Mouse (Mus musculus): Measurements from ENCODE around the gene Nes. TPM values are rescaled to one million over a fixed set of nuclear protein-coding genes. Genes with fewer than 3 reads are reported as not detected.
A peak's percentile ranks its signal among the peaks of the same experiment; 100 is the strongest.

Gene Nes
- polyA plus RNA-seq, 2 experiments from 2014 or later: not detected

- no peak for ATAC-seq
Observed at GRCm38 (mm10) chr3:87983627-87984026, 12.7 kb downstream of the Nes start.

DNA sequence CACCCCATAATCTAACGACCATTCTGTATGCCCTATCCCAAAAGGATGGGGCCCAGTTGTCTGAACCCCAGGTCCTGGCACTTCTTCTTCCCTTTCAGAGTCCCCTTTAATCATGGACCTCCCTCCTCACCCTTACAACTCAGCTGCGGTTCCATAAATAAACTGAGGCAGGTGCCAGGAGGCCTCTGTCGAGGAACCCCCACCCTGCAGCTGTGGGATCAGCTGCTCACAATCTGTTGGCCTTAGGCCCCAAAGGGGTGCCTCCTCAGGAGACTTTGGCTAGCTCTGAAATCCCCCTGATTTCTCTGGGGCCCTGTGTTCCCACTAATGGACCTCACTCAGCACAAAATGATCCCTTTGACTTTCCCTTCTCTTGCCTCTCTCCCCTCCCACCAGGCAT is 13.2 kb downstream of the Nes start:
- no peak for ATAC-seq

- ATAC-seq: no peak
Observed at GRCm38 (mm10) chr3:87985505-87986320, 14.8 kb downstream of the Nes start.

- ATAC-seq: peak; percentile 90
Observed at GRCm38 (mm10) chr3:87986868-87987267, 16.0 kb downstream of the Nes start.

GRCm38 (mm10) chr3:87987633-87988032 is 16.8 kb downstream of the Nes start:
- ATAC-seq: peak; percentile 44

GRCm38 (mm10) chr3:87988068-87988467 is 17.2 kb downstream of the Nes start:
- no peak for ATAC-seq

DNA sequence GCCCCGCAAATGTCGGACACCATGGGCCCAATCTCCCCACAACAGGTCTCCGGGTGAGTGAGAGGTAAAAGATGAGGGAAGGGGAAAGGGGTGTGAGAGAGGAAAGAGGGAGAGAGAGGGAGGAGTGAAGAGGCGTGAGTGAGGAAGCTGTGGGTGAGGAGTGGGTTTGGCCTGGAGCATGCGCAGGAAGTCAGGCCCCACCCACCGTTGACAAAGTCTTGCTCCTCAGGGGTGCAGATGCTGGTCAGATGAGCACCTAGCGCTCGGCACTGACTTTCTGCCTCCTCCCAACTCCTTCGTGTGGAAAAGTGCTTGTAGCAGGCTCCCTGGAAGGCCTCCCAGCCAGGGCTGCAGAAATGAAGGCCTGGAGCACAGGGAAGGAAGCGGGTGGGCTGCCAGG is 19.1 kb downstream of the Nes start:
- no peak for ATAC-seq

DNA sequence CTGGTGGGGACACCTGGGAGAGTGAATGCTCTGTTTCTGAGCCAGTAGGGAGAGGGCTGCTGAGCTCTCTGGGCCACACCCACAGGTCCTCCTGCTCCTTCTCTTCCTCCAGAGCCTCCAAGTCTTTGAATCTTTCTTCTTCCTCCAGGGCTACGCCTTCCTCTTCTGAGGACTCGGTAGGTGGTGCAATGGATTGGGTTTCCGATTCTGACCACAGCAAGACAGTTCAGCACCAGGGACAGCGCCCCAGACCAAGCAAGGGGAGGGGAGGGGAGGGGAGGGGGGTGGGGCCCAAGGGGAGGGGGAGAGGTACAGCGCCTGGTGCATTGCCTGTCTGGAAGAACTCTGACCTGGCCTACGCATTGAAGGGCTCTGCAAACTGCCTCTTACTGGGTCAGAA is 22.6 kb downstream of the Nes start:
- no peak for ATAC-seq

GRCm38 (mm10) chr3:87995331-87995730 is 24.5 kb downstream of the Nes start:
- no peak for ATAC-seq

- no peak for ATAC-seq
Observed at GRCm38 (mm10) chr3:87996401-87996800, 25.5 kb downstream of the Nes start.

GRCm38 (mm10) chr3:87996971-87997614 is 26.2 kb downstream of the Nes start:
- ATAC-seq: no peak

DNA sequence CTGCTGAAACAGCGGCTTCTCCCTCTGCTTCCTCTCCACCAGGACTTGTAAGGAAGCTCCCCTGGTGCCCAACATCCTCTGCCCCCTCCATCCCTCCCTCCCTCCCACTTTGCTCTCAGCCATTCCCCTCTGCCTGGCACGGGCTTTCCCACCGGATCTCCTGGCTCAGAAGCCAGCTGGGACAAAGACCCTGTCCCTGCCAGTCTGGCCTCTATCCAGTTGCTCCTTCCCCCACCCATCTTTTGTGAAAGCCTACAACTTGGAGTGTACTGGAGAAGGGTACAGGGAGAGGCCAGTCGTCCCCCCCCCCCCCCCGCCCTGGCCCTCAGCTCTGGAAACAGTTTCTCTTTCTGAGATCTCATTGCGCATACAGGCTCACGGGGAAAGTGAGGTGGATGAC is 27.9 kb downstream of the Nes start:
- ATAC-seq: no peak

DNA sequence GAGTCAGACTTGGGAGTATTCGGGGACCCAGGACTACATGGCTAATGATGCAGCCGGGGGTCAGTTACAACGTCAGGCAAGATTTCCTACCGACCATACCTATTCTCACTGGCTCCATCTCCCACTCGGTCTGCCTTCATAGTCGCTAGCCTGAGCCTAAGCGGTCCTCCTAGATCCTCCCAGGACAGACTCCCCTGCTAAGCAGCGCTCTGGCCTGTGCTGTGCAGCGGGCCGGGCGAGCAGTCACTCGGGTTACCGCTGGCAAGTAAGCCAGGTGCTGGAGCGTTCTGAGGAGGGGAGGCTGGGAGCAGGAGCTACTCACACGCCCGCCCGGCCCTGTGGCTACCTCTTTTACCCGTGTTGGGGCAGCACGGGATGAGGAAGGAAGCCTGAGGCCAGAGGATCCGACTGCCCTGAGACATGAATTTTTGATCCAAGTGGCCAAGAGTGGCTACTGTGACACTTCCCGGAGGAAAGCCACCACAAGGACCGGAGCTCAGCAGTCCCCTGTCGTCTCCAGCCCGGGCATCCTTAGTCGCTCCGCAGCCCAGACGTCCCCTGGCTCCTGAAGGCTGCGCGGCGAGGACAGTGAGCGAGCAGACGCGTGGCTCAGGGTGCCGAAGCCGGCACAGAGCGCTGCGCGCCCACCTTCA is 28.5 kb downstream of the Nes start:
- ATAC-seq: no peak

GRCm38 (mm10) chr3:88000181-88000580 is 29.3 kb downstream of the Nes start, which contains the start of gene Bcan:
Gene Bcan (minus strand): TSS chr3:88000230.
- ATAC-seq: no peak

DNA sequence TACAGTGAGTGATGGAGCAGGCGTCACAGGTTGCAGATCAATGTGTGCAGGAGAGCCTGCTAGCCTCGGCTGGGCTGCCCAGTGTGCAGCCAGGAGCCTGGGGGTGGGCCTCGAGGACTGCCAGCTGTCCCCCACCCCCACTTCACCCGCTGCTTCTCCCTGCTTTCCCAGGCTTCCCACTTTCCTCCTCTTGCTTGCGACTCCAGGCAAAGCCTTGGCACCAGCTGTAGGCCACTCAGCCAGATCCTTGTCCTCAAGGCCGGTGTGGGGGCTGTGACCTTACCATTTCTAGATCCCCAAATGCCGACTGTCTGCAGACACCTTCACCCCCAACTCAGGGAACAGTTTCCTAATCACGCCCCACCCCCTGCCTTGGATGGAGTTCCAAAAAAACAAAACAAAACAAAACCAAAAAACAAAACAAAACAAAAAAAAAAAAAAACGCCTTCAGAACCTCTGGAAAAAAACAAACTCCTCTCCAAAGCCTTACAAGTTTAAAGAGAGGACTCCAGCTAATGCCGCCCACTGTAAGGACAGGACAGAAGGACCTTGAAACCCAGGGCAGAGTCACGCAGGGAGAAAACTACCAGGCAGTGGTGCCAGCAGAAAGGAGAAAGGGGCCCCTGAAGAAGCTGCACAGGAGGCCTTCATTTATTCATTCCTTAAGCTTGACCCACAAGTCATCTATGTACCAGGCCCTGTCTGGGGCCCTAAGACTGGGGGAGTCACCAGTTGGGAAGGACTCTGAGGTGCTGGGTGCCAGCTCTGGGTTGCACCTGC is 30.1 kb downstream of the Nes start:
- ATAC-seq: no peak

- ATAC-seq: no peak
Observed at GRCm38 (mm10) chr3:88002291-88002976, 31.6 kb downstream of the Nes start.

GRCm38 (mm10) chr3:88005822-88006786 is 35.2 kb downstream of the Nes start:
- ATAC-seq: no peak

- peak; percentile 51 for ATAC-seq
Observed at GRCm38 (mm10) chr3:88010634-88011265, 39.9 kb downstream of the Nes start.

GRCm38 (mm10) chr3:88022322-88023191 is 51.7 kb downstream of the Nes start:
- ATAC-seq: peak; percentile 77
